Mouse (Mus musculus): Measurements from ENCODE around the gene Tbc1d13. TPM values are rescaled to one million over a fixed set of nuclear protein-coding genes. Genes with fewer than 3 reads are reported as not detected.

Tbc1d13 gene
- polyA plus RNA-seq, 1 experiment from 2014 or later = 11.0 TPM

GRCm38 (mm10) chr2:30094208-30094588 is 39.3 kb upstream of the Tbc1d13 start:
- H3K27ac ChIP-seq (replicated peaks; ENCODE audit: low read depth, low read length) = 0 out of 2 replicates have a peak overlapping the region, but pooled peaks have one; percentile 10
- DNase-seq (ENCODE audit: low spot score) = no peak

GRCm38 (mm10) chr2:30095882-30096527 is 37.5 kb upstream of the Tbc1d13 start:
- Histone ChIP-seq H3K9ac (replicated peaks; ENCODE audit: low read length) (no peak overlapping the region), H3K4me2 (ENCODE audit: low read depth, low read length) (no peak overlapping the region), H3K27ac (replicated peaks; ENCODE audit: low read depth, low read length) (no peak overlapping the region), H3K9me3 (replicated peaks; ENCODE audit: control insufficient read depth, low read length) (no peaks in the 10 kb centered on the region), H3K27me3 (ENCODE audit: control insufficient read depth, insufficient read depth, low read length) (no peaks in the 10 kb centered on the region), H3K36me3 (replicated peaks; ENCODE audit: control insufficient read depth, insufficient read depth, low read depth, low read length) (no peaks in the 10 kb centered on the region), H3K4me3 (ENCODE audit: low read depth, low read length) (no peak overlapping the region), H3K4me1 (ENCODE audit: control insufficient read depth, insufficient read depth, low read length) (no peaks in the 10 kb centered on the region)
- WGBS = 86% methylated on average over 2 of the region's 2 CpGs
- ATAC-seq (replicated peaks; ENCODE audit: insufficient number of reproducible peaks, low FRiP score, low TSS enrichment, low read depth) (no peak), DNase-seq (ENCODE audit: low spot score) (peak; percentile 66)

More at GRCm38 (mm10) chr2:30094208-30094588, 39.3 kb upstream of the Tbc1d13 start:
- H3K27me3 ChIP-seq (ENCODE audit: control insufficient read depth, insufficient read depth, low read length) = no peaks in the 10 kb centered on the region
- ATAC-seq (replicated peaks; ENCODE audit: insufficient number of reproducible peaks, low FRiP score, low TSS enrichment, low read depth) = no peak
- peak overlapping the region; percentile 66 for H3K4me2 ChIP-seq (ENCODE audit: low read depth, low read length)
- no peaks in the 10 kb centered on the region for H3K9me3 ChIP-seq (replicated peaks; ENCODE audit: control insufficient read depth, low read length)
- peak overlapping the region; percentile 68 for H3K9ac ChIP-seq (replicated peaks; ENCODE audit: low read length)
- 2% methylated on average over 13 of the region's 13 CpGs for WGBS
- H3K36me3 ChIP-seq (replicated peaks; ENCODE audit: control insufficient read depth, insufficient read depth, low read depth, low read length) = no peaks in the 10 kb centered on the region; the same call in 1 of the 2 replicates
- no peaks in the 10 kb centered on the region for H3K4me1 ChIP-seq (ENCODE audit: control insufficient read depth, insufficient read depth, low read length)
- H3K4me3 ChIP-seq (ENCODE audit: low read depth, low read length) = peak overlapping the region; percentile 70

GRCm38 (mm10) chr2:30100214-30100613 is 33.3 kb upstream of the Tbc1d13 start:
- H3K36me3 ChIP-seq (replicated peaks; ENCODE audit: control insufficient read depth, insufficient read depth, low read depth, low read length) = no peaks in the 10 kb centered on the region; the same call in 1 of the 2 replicates
- H3K27ac ChIP-seq (replicated peaks; ENCODE audit: low read depth, low read length) = no peak overlapping the region
- no peaks in the 10 kb centered on the region for H3K27me3 ChIP-seq (ENCODE audit: control insufficient read depth, insufficient read depth, low read length)
- no peaks in the 10 kb centered on the region for H3K4me1 ChIP-seq (ENCODE audit: control insufficient read depth, insufficient read depth, low read length)
- H3K4me2 ChIP-seq (ENCODE audit: low read depth, low read length) = no peak overlapping the region
- H3K4me3 ChIP-seq (ENCODE audit: low read depth, low read length) = no peak overlapping the region
- no peak for ATAC-seq (replicated peaks; ENCODE audit: insufficient number of reproducible peaks, low FRiP score, low TSS enrichment, low read depth)
- no peak for DNase-seq (ENCODE audit: low spot score)
- no peaks in the 10 kb centered on the region for H3K9me3 ChIP-seq (replicated peaks; ENCODE audit: control insufficient read depth, low read length)
- WGBS = 69% methylated on average over 4 of the region's 4 CpGs
- H3K9ac ChIP-seq (replicated peaks; ENCODE audit: low read length) = no peak overlapping the region

- H3K36me3 ChIP-seq (replicated peaks; ENCODE audit: control insufficient read depth, insufficient read depth, low read depth, low read length) = peaks cover 3% of the 10 kb centered on the region; the same call in 1 of the 2 replicates
- peak; percentile 62 for DNase-seq (ENCODE audit: low spot score)
Observed at GRCm38 (mm10) chr2:30106364-30106763, 27.2 kb upstream of the Tbc1d13 start.

GRCm38 (mm10) chr2:30107646-30108045 is 25.9 kb upstream of the Tbc1d13 start:
- H3K9ac ChIP-seq (replicated peaks; ENCODE audit: low read length) = no peak overlapping the region
- no peaks in the 10 kb centered on the region for H3K9me3 ChIP-seq (replicated peaks; ENCODE audit: control insufficient read depth, low read length)
- no peak for DNase-seq (ENCODE audit: low spot score)
- no peak overlapping the region for H3K27ac ChIP-seq (replicated peaks; ENCODE audit: low read depth, low read length)
- 95% methylated on average over 5 of the region's 5 CpGs for WGBS
- no peaks in the 10 kb centered on the region for H3K27me3 ChIP-seq (ENCODE audit: control insufficient read depth, insufficient read depth, low read length)
- no peak overlapping the region for H3K4me3 ChIP-seq (ENCODE audit: low read depth, low read length)
- peaks cover 3% of the 10 kb centered on the region; the same call in 1 of the 2 replicates for H3K36me3 ChIP-seq (replicated peaks; ENCODE audit: control insufficient read depth, insufficient read depth, low read depth, low read length)
- no peak overlapping the region for H3K4me2 ChIP-seq (ENCODE audit: low read depth, low read length)
- no peak for ATAC-seq (replicated peaks; ENCODE audit: insufficient number of reproducible peaks, low FRiP score, low TSS enrichment, low read depth)
- H3K4me1 ChIP-seq (ENCODE audit: control insufficient read depth, insufficient read depth, low read length) = no peaks in the 10 kb centered on the region

More at GRCm38 (mm10) chr2:30106364-30106763, 27.2 kb upstream of the Tbc1d13 start:
- no peak for ATAC-seq (replicated peaks; ENCODE audit: insufficient number of reproducible peaks, low FRiP score, low TSS enrichment, low read depth)
- no peak overlapping the region for H3K27ac ChIP-seq (replicated peaks; ENCODE audit: low read depth, low read length)
- no peak overlapping the region for H3K9ac ChIP-seq (replicated peaks; ENCODE audit: low read length)
- no peaks in the 10 kb centered on the region for H3K4me1 ChIP-seq (ENCODE audit: control insufficient read depth, insufficient read depth, low read length)
- no peak overlapping the region for H3K4me3 ChIP-seq (ENCODE audit: low read depth, low read length)
- no peaks in the 10 kb centered on the region for H3K27me3 ChIP-seq (ENCODE audit: control insufficient read depth, insufficient read depth, low read length)
- H3K4me2 ChIP-seq (ENCODE audit: low read depth, low read length) = no peak overlapping the region
- H3K9me3 ChIP-seq (replicated peaks; ENCODE audit: control insufficient read depth, low read length) = no peaks in the 10 kb centered on the region

GRCm38 (mm10) chr2:30108260-30108659 is 25.3 kb upstream of the Tbc1d13 start:
- Histone ChIP-seq H3K9me3 (replicated peaks; ENCODE audit: control insufficient read depth, low read length) (no peaks in the 10 kb centered on the region), H3K4me3 (ENCODE audit: low read depth, low read length) (no peak overlapping the region), H3K27ac (replicated peaks; ENCODE audit: low read depth, low read length) (no peak overlapping the region), H3K4me1 (ENCODE audit: control insufficient read depth, insufficient read depth, low read length) (no peaks in the 10 kb centered on the region), H3K9ac (replicated peaks; ENCODE audit: low read length) (no peak overlapping the region), H3K4me2 (ENCODE audit: low read depth, low read length) (no peak overlapping the region), H3K36me3 (replicated peaks; ENCODE audit: control insufficient read depth, insufficient read depth, low read depth, low read length) (peaks cover 3% of the 10 kb centered on the region; the same call in 1 of the 2 replicates), H3K27me3 (ENCODE audit: control insufficient read depth, insufficient read depth, low read length) (no peaks in the 10 kb centered on the region)
- 92% methylated on average over 4 of the region's 4 CpGs for WGBS
- DNase-seq (ENCODE audit: low spot score) (no peak), ATAC-seq (replicated peaks; ENCODE audit: insufficient number of reproducible peaks, low FRiP score, low TSS enrichment, low read depth) (no peak)

GRCm38 (mm10) chr2:30111500-30111899 is 22.0 kb upstream of the Tbc1d13 start:
- no peaks in the 10 kb centered on the region for H3K27me3 ChIP-seq (ENCODE audit: control insufficient read depth, insufficient read depth, low read length)
- peaks cover 3% of the 10 kb centered on the region; the same call in 1 of the 2 replicates for H3K36me3 ChIP-seq (replicated peaks; ENCODE audit: control insufficient read depth, insufficient read depth, low read depth, low read length)
- H3K4me3 ChIP-seq (ENCODE audit: low read depth, low read length) = no peak overlapping the region
- no peak overlapping the region for H3K4me2 ChIP-seq (ENCODE audit: low read depth, low read length)
- H3K9me3 ChIP-seq (replicated peaks; ENCODE audit: control insufficient read depth, low read length) = no peaks in the 10 kb centered on the region
- WGBS = 96% methylated on average over 2 of the region's 2 CpGs
- no peak overlapping the region for H3K9ac ChIP-seq (replicated peaks; ENCODE audit: low read length)
- DNase-seq (ENCODE audit: low spot score) (no peak), ATAC-seq (replicated peaks; ENCODE audit: insufficient number of reproducible peaks, low FRiP score, low TSS enrichment, low read depth) (no peak)
- H3K27ac ChIP-seq (replicated peaks; ENCODE audit: low read depth, low read length) = no peak overlapping the region
- H3K4me1 ChIP-seq (ENCODE audit: control insufficient read depth, insufficient read depth, low read length) = no peaks in the 10 kb centered on the region

- H3K9ac ChIP-seq (replicated peaks; ENCODE audit: low read length) = no peak overlapping the region
- H3K27me3 ChIP-seq (ENCODE audit: control insufficient read depth, insufficient read depth, low read length) = no peaks in the 10 kb centered on the region
- H3K4me1 ChIP-seq (ENCODE audit: control insufficient read depth, insufficient read depth, low read length) = no peaks in the 10 kb centered on the region
- H3K36me3 ChIP-seq (replicated peaks; ENCODE audit: control insufficient read depth, insufficient read depth, low read depth, low read length) = peaks cover 3% of the 10 kb centered on the region; the same call in 1 of the 2 replicates
- no peaks in the 10 kb centered on the region for H3K9me3 ChIP-seq (replicated peaks; ENCODE audit: control insufficient read depth, low read length)
- WGBS = 80% methylated on average over 5 of the region's 5 CpGs
- no peak for DNase-seq (ENCODE audit: low spot score)
- no peak overlapping the region for H3K4me3 ChIP-seq (ENCODE audit: low read depth, low read length)
- no peak for ATAC-seq (replicated peaks; ENCODE audit: insufficient number of reproducible peaks, low FRiP score, low TSS enrichment, low read depth)
- H3K27ac ChIP-seq (replicated peaks; ENCODE audit: low read depth, low read length) = no peak overlapping the region
- H3K4me2 ChIP-seq (ENCODE audit: low read depth, low read length) = no peak overlapping the region
Observed at GRCm38 (mm10) chr2:30112564-30112963, 21.0 kb upstream of the Tbc1d13 start.
